Mouse (Mus musculus): ENCODE results near the gene Exosc2. TPM values are rescaled to one million over a fixed set of nuclear protein-coding genes. Genes with fewer than 3 reads are reported as not detected.
A peak's percentile ranks its signal among the peaks of the same experiment; 100 is the strongest.

The Exosc2 gene
- polyA plus RNA-seq, 1 experiment from 2014 or later, result 24.9 TPM

GRCm38 (mm10) chr2:31714780-31715179 lies 44.3 kb downstream of the Exosc2 start:
- Histone ChIP-seq H3K4me1 (ENCODE audit: control insufficient read depth, low read depth, low read length) (peaks cover 2% of the 10 kb centered on the region; the same call in 1 of the 2 replicates), H3K4me2 (ENCODE audit: low read depth, low read length) (no peak overlapping the region), H3K4me3 (ENCODE audit: low read depth, low read length) (no peak overlapping the region), H3K9me3 (replicated peaks; ENCODE audit: control insufficient read depth, low read length) (no peaks in the 10 kb centered on the region), H3K9ac (ENCODE audit: low read depth, low read length) (no peak overlapping the region), H3K27me3 (ENCODE audit: control insufficient read depth, insufficient read depth, low read depth, low read length) (no peaks in the 10 kb centered on the region), H3K36me3 (ENCODE audit: control insufficient read depth, insufficient read depth) (no peaks in the 10 kb centered on the region), H3K27ac (ENCODE audit: low read length) (no peak overlapping the region)
- ATAC-seq (ENCODE audit: low read depth), result no peak
- WGBS (ENCODE audit: insufficient replicate concordance), result 76% methylated on average over 4 of the region's 4 CpGs

- 72% methylated on average over 7 of the region's 7 CpGs for WGBS (ENCODE audit: insufficient replicate concordance)
- Histone ChIP-seq H3K4me2 (ENCODE audit: low read depth, low read length) (no peak overlapping the region), H3K4me3 (ENCODE audit: low read depth, low read length) (no peak overlapping the region), H3K27me3 (ENCODE audit: control insufficient read depth, insufficient read depth, low read depth, low read length) (no peaks in the 10 kb centered on the region), H3K9ac (ENCODE audit: low read depth, low read length) (no peak overlapping the region), H3K27ac (ENCODE audit: low read length) (no peak overlapping the region), H3K9me3 (replicated peaks; ENCODE audit: control insufficient read depth, low read length) (no peaks in the 10 kb centered on the region), H3K4me1 (ENCODE audit: control insufficient read depth, low read depth, low read length) (peaks cover 2% of the 10 kb centered on the region), H3K36me3 (ENCODE audit: control insufficient read depth, insufficient read depth) (no peaks in the 10 kb centered on the region)
- no peak for ATAC-seq (ENCODE audit: low read depth)
Measured at GRCm38 (mm10) chr2:31715985-31716384, 45.5 kb downstream of the Exosc2 start.

GRCm38 (mm10) chr2:31719202-31719880 lies 48.8 kb downstream of the Exosc2 start:
- 60% methylated on average over 6 of the region's 6 CpGs for WGBS (ENCODE audit: insufficient replicate concordance)
- 0 out of 2 replicates have a peak overlapping the region, but pooled peaks have one; percentile 21 for H3K4me2 ChIP-seq (ENCODE audit: low read depth, low read length)
- peaks cover 2% of the 10 kb centered on the region for H3K4me1 ChIP-seq (ENCODE audit: control insufficient read depth, low read depth, low read length)
- H3K4me3 ChIP-seq (ENCODE audit: low read depth, low read length), result no peak overlapping the region
- peak; percentile 86 for ATAC-seq (ENCODE audit: low read depth)
- no peaks in the 10 kb centered on the region for H3K27me3 ChIP-seq (ENCODE audit: control insufficient read depth, insufficient read depth, low read depth, low read length)
- no peaks in the 10 kb centered on the region for H3K36me3 ChIP-seq (ENCODE audit: control insufficient read depth, insufficient read depth)
- H3K9ac ChIP-seq (ENCODE audit: low read depth, low read length), result no peak overlapping the region
- peak overlapping the region; percentile 76 for H3K27ac ChIP-seq (ENCODE audit: low read length)
- H3K9me3 ChIP-seq (replicated peaks; ENCODE audit: control insufficient read depth, low read length), result no peaks in the 10 kb centered on the region

- Histone ChIP-seq H3K27ac (ENCODE audit: low read length) (peak overlapping the region; percentile 58; the same call in 1 of the 2 replicates), H3K36me3 (ENCODE audit: control insufficient read depth, insufficient read depth) (no peaks in the 10 kb centered on the region), H3K4me3 (ENCODE audit: low read depth, low read length) (no peak overlapping the region), H3K4me2 (ENCODE audit: low read depth, low read length) (0 out of 2 replicates have a peak overlapping the region, but pooled peaks have one; percentile 21), H3K27me3 (ENCODE audit: control insufficient read depth, insufficient read depth, low read depth, low read length) (no peaks in the 10 kb centered on the region), H3K9me3 (replicated peaks; ENCODE audit: control insufficient read depth, low read length) (no peaks in the 10 kb centered on the region), H3K4me1 (ENCODE audit: control insufficient read depth, low read depth, low read length) (peaks cover 3% of the 10 kb centered on the region), H3K9ac (ENCODE audit: low read depth, low read length) (no peak overlapping the region)
- no peak for ATAC-seq (ENCODE audit: low read depth)
- WGBS (ENCODE audit: insufficient replicate concordance), result 77% methylated on average over 2 of the region's 2 CpGs
Measured at GRCm38 (mm10) chr2:31719944-31720343, 49.4 kb downstream of the Exosc2 start.

- Histone ChIP-seq H3K4me2 (ENCODE audit: low read depth, low read length) (no peak overlapping the region), H3K27ac (ENCODE audit: low read length) (no peak overlapping the region), H3K9me3 (replicated peaks; ENCODE audit: control insufficient read depth, low read length) (no peaks in the 10 kb centered on the region), H3K4me1 (ENCODE audit: control insufficient read depth, low read depth, low read length) (peaks cover 7% of the 10 kb centered on the region), H3K36me3 (ENCODE audit: control insufficient read depth, insufficient read depth) (no peaks in the 10 kb centered on the region), H3K27me3 (ENCODE audit: control insufficient read depth, insufficient read depth, low read depth, low read length) (no peaks in the 10 kb centered on the region), H3K4me3 (ENCODE audit: low read depth, low read length) (no peak overlapping the region), H3K9ac (ENCODE audit: low read depth, low read length) (no peak overlapping the region)
- ATAC-seq (ENCODE audit: low read depth), result no peak
- WGBS (ENCODE audit: insufficient replicate concordance), result 55% methylated on average over 4 of the region's 4 CpGs
Measured at GRCm38 (mm10) chr2:31720783-31721182, 50.3 kb downstream of the Exosc2 start.

GRCm38 (mm10) chr2:31724730-31725490 lies 54.4 kb downstream of the Exosc2 start:
- H3K4me1 ChIP-seq (ENCODE audit: control insufficient read depth, low read depth, low read length), result peaks cover 9% of the 10 kb centered on the region
- H3K4me3 ChIP-seq (ENCODE audit: low read depth, low read length), result no peak overlapping the region
- H3K27ac ChIP-seq (ENCODE audit: low read length), result no peak overlapping the region
- H3K4me2 ChIP-seq (ENCODE audit: low read depth, low read length), result no peak overlapping the region
- no peaks in the 10 kb centered on the region for H3K27me3 ChIP-seq (ENCODE audit: control insufficient read depth, insufficient read depth, low read depth, low read length)
- no peaks in the 10 kb centered on the region for H3K36me3 ChIP-seq (ENCODE audit: control insufficient read depth, insufficient read depth)
- no peak overlapping the region for H3K9ac ChIP-seq (ENCODE audit: low read depth, low read length)
- peak; percentile 68 for ATAC-seq (ENCODE audit: low read depth)
- no peaks in the 10 kb centered on the region for H3K9me3 ChIP-seq (replicated peaks; ENCODE audit: control insufficient read depth, low read length)
- WGBS (ENCODE audit: insufficient replicate concordance), result 51% methylated on average over 7 of the region's 7 CpGs

GRCm38 (mm10) chr2:31727576-31728277 lies 57.2 kb downstream of the Exosc2 start:
- Histone ChIP-seq H3K36me3 (ENCODE audit: control insufficient read depth, insufficient read depth) (no peaks in the 10 kb centered on the region), H3K27ac (ENCODE audit: low read length) (no peak overlapping the region), H3K4me3 (ENCODE audit: low read depth, low read length) (no peak overlapping the region), H3K9me3 (replicated peaks; ENCODE audit: control insufficient read depth, low read length) (no peaks in the 10 kb centered on the region), H3K9ac (ENCODE audit: low read depth, low read length) (no peak overlapping the region), H3K27me3 (ENCODE audit: control insufficient read depth, insufficient read depth, low read depth, low read length) (no peaks in the 10 kb centered on the region), H3K4me1 (ENCODE audit: control insufficient read depth, low read depth, low read length) (peaks cover 18% of the 10 kb centered on the region), H3K4me2 (ENCODE audit: low read depth, low read length) (no peak overlapping the region)
- whole genome bisulfite sequencing (ENCODE audit: insufficient replicate concordance), result 51% methylated on average over 9 of the region's 9 CpGs
- no peak for ATAC-seq (ENCODE audit: low read depth)

GRCm38 (mm10) chr2:31730640-31731039 lies 60.1 kb downstream of the Exosc2 start:
- Histone ChIP-seq H3K4me1 (ENCODE audit: control insufficient read depth, low read depth, low read length) (peaks cover 14% of the 10 kb centered on the region), H3K36me3 (ENCODE audit: control insufficient read depth, insufficient read depth) (no peaks in the 10 kb centered on the region), H3K27ac (ENCODE audit: low read length) (peak overlapping the region; percentile 59; the same call in 1 of the 2 replicates), H3K9me3 (replicated peaks; ENCODE audit: control insufficient read depth, low read length) (no peaks in the 10 kb centered on the region), H3K4me2 (ENCODE audit: low read depth, low read length) (no peak overlapping the region), H3K4me3 (ENCODE audit: low read depth, low read length) (no peak overlapping the region), H3K9ac (ENCODE audit: low read depth, low read length) (no peak overlapping the region), H3K27me3 (ENCODE audit: control insufficient read depth, insufficient read depth, low read depth, low read length) (no peaks in the 10 kb centered on the region)
- 0 out of 2 replicates have a peak, but pooled peaks have one; percentile 35 for ATAC-seq (ENCODE audit: low read depth)
- 51% methylated on average over 5 of the region's 5 CpGs for WGBS (ENCODE audit: insufficient replicate concordance)
